26 mouse cellular contexts compared by ENCODE assay signal in genomic region chr7:102242917-102243316, GRCm38 (mm10). TPM values are rescaled to one million over a fixed set of nuclear protein-coding genes. Genes with fewer than 3 reads are reported as not detected.
DNase-seq lines count a peak whose midpoint lies in the region; ATAC-seq and TF ChIP-seq lines count a peak whose summit lies in the region.
"Had no signal": no experiment of that assay in that cellular context is flagged by ENCODE, and none has a peak within 500 bp of the region (broad histone marks: within the 10 kb centered on the region; RNA-seq: fewer than 3 reads in every experiment).

No protein-coding gene starts in this region.

- peaks cover 42% of the 10 kb centered on the region for H3K4me1 ChIP-seq in stomach, embryonic 15.5 days
- H3K4me1 ChIP-seq in stomach, postnatal 0 days (replicated peaks; ENCODE audit: control insufficient read depth, insufficient read depth), result peaks cover 18% of the 10 kb centered on the region
- peaks cover 62% of the 10 kb centered on the region for H3K4me1 ChIP-seq in liver, embryonic 15.5 days (replicated peaks)
- peaks cover 46% of the 10 kb centered on the region for H3K4me1 ChIP-seq in lung, postnatal 0 days (ENCODE audit: insufficient read depth, low read depth, low read length)

- no peak for DNase-seq in gastrocnemius, adult 2 months
- no peak for DNase-seq in gastrocnemius, postnatal 25 days
- no peak for DNase-seq in stomach, postnatal 0 days (ENCODE audit: low spot score)
- DNase-seq in embryo, embryonic 10.5 days (ENCODE audit: low spot score), result no peak
- no peak for DNase-seq in right cerebral cortex, adult 18-20 months
- no peak for DNase-seq in lung, postnatal 0 days (ENCODE audit: low spot score)
- DNase-seq: adrenal gland, adult 8-10 months; cerebellum, adult 11-12 months; cerebellum, adult 9-11 months; gastrocnemius, postnatal 14 days; heart, adult 11 months; heart, postnatal 4 days; kidney, adult 2 months; kidney, postnatal 36 days; layer of hippocampus, postnatal 36 days; right cerebral cortex, postnatal 4 days had no signal

- H3K27me3 ChIP-seq in stomach, embryonic 15.5 days (replicated peaks), result no peaks in the 10 kb centered on the region
- no peaks in the 10 kb centered on the region for H3K27me3 ChIP-seq in stomach, postnatal 0 days (ENCODE audit: control insufficient read depth, insufficient read depth, low read length)
- no peaks in the 10 kb centered on the region for H3K27me3 ChIP-seq in liver, embryonic 15.5 days
- no peaks in the 10 kb centered on the region for H3K27me3 ChIP-seq in lung, postnatal 0 days (replicated peaks; ENCODE audit: insufficient read depth, low read length)
- H3K27me3 ChIP-seq: CH12.LX; forebrain, embryonic 13.5 days; heart, embryonic 12.5 days; limb, embryonic 15.5 days; lung, embryonic 15.5 days; midbrain, embryonic 15.5 days had no signal

- no peak overlapping the region for H3K9ac ChIP-seq in stomach, embryonic 15.5 days
- H3K9ac ChIP-seq in stomach, postnatal 0 days (ENCODE audit: low read length), result no peak overlapping the region
- no peak overlapping the region for H3K9ac ChIP-seq in liver, embryonic 15.5 days
- no peak overlapping the region for H3K9ac ChIP-seq in lung, postnatal 0 days (replicated peaks; ENCODE audit: low read depth)
- H3K9ac ChIP-seq: forebrain, embryonic 13.5 days; heart, embryonic 12.5 days; hindbrain, embryonic 14.5 days; limb, embryonic 15.5 days; lung, embryonic 15.5 days; midbrain, embryonic 15.5 days had no signal

- no peak for ATAC-seq in stomach, embryonic 15.5 days (ENCODE audit: insufficient read depth, low FRiP score, low read depth)
- no peak for ATAC-seq in stomach, postnatal 0 days (ENCODE audit: low FRiP score, low TSS enrichment)
- ATAC-seq in liver, embryonic 15.5 days (ENCODE audit: insufficient read depth), result no peak
- ATAC-seq in lung, postnatal 0 days, result no peak
- ATAC-seq: forebrain, embryonic 13.5 days; midbrain, embryonic 15.5 days had no signal

- H3K27ac ChIP-seq in gastrocnemius, adult 2 months, result peak overlapping the region; percentile 74; the same call in 1 of the 2 replicates
- peak overlapping the region; percentile 22; the same call in 1 of the 2 replicates for H3K27ac ChIP-seq in stomach, embryonic 15.5 days
- no peak overlapping the region for H3K27ac ChIP-seq in stomach, postnatal 0 days (replicated peaks)
- peak overlapping the region; percentile 49 for H3K27ac ChIP-seq in liver, embryonic 15.5 days (replicated peaks)
- H3K27ac ChIP-seq in lung, postnatal 0 days (ENCODE audit: low read length), result no peak overlapping the region
- H3K27ac ChIP-seq: forebrain, embryonic 13.5 days; hindbrain, embryonic 14.5 days; limb, embryonic 10.5 days; limb, embryonic 15.5 days; lung, embryonic 15.5 days; midbrain, embryonic 15.5 days had no signal

- no peaks in the 10 kb centered on the region for H3K9me3 ChIP-seq in stomach, embryonic 15.5 days
- H3K9me3 ChIP-seq in stomach, postnatal 0 days (ENCODE audit: control insufficient read depth, low read length), result no peaks in the 10 kb centered on the region
- H3K9me3 ChIP-seq in liver, embryonic 15.5 days (replicated peaks), result no peaks in the 10 kb centered on the region
- no peaks in the 10 kb centered on the region for H3K9me3 ChIP-seq in lung, postnatal 0 days (ENCODE audit: low read length)
- H3K9me3 ChIP-seq: forebrain, embryonic 13.5 days; heart, embryonic 12.5 days; limb, embryonic 10.5 days; limb, embryonic 15.5 days; lung, embryonic 15.5 days; midbrain, embryonic 15.5 days had no signal

- no peak overlapping the region for H3K4me3 ChIP-seq in gastrocnemius, adult 2 months
- H3K4me3 ChIP-seq in stomach, embryonic 15.5 days (replicated peaks), result no peak overlapping the region
- no peak overlapping the region for H3K4me3 ChIP-seq in stomach, postnatal 0 days (ENCODE audit: low read depth, low read length)
- H3K4me3 ChIP-seq in liver, embryonic 15.5 days (replicated peaks), result no peak overlapping the region
- H3K4me3 ChIP-seq in lung, postnatal 0 days (ENCODE audit: low read depth, low read length), result no peak overlapping the region
- H3K4me3 ChIP-seq: forebrain, embryonic 13.5 days; heart, embryonic 12.5 days; limb, embryonic 10.5 days; limb, embryonic 15.5 days; lung, embryonic 15.5 days; midbrain, embryonic 15.5 days had no signal

- no peak overlapping the region for H3K4me2 ChIP-seq in stomach, embryonic 15.5 days
- no peak overlapping the region for H3K4me2 ChIP-seq in stomach, postnatal 0 days (replicated peaks; ENCODE audit: low read depth)
- peak overlapping the region; percentile 98; the same call in 1 of the 2 replicates for H3K4me2 ChIP-seq in liver, embryonic 15.5 days
- no peak overlapping the region for H3K4me2 ChIP-seq in lung, postnatal 0 days (replicated peaks; ENCODE audit: low read depth, low read length)
- H3K4me2 ChIP-seq: forebrain, embryonic 13.5 days; heart, embryonic 12.5 days; hindbrain, embryonic 14.5 days; limb, embryonic 15.5 days; lung, embryonic 15.5 days; midbrain, embryonic 15.5 days had no signal

- 63% methylated on average over 3 of the region's 3 CpGs for WGBS in stomach, embryonic 15.5 days
- WGBS in stomach, postnatal 0 days, result 58% methylated on average over 3 of the region's 3 CpGs
- WGBS in liver, embryonic 15.5 days (ENCODE audit: insufficient replicate concordance), result 35% methylated on average over 3 of the region's 3 CpGs
- WGBS in lung, postnatal 0 days, result 51% methylated on average over 3 of the region's 3 CpGs

- peaks cover 23% of the 10 kb centered on the region for H3K36me3 ChIP-seq in stomach, embryonic 15.5 days
- H3K36me3 ChIP-seq in stomach, postnatal 0 days (ENCODE audit: control insufficient read depth, insufficient read depth, low read length), result peaks cover 8% of the 10 kb centered on the region; the same call in 1 of the 2 replicates
- H3K36me3 ChIP-seq in liver, embryonic 15.5 days (replicated peaks), result peaks cover 59% of the 10 kb centered on the region
- peaks cover 19% of the 10 kb centered on the region; the same call in 1 of the 2 replicates for H3K36me3 ChIP-seq in lung, postnatal 0 days (ENCODE audit: insufficient read depth, low read length)
- H3K36me3 ChIP-seq: midbrain, embryonic 15.5 days had no signal

- intact Hi-C loops in gastrocnemius, adult 2 months (cut with DNase I), result no loop called here

- TF ChIP-seq EP300 in stomach, postnatal 0 days (optimal IDR thresholded peaks at IDR 0.05), result no peak
- no peak for TF ChIP-seq EP300 in lung, postnatal 0 days (IDR thresholded peaks at IDR 0.05)

- TF ChIP-seq CTCF in gastrocnemius, adult 2 months (IDR thresholded peaks at IDR 0.05), result no peak
- TF ChIP-seq CTCF in stomach, postnatal 0 days (IDR thresholded peaks at IDR 0.05; ENCODE audit: low read depth), result no peak
- TF ChIP-seq CTCF in lung, postnatal 0 days (IDR thresholded peaks at IDR 0.05), result no peak

RNA-seq across cellular contexts. Expression of gene Rhog, which starts 12.9 kb away (rescaled TPM):
- 10 to 100 TPM; 14.7 to 17.0 TPM for total RNA-seq in gastrocnemius, adult 2 months (2021)
- 10 to 100 TPM; 14.6 to 15.5 TPM for total RNA-seq in gastrocnemius, postnatal 25 days (2021)
- polyA plus RNA-seq in stomach, embryonic 15.5 days (2015; fragmentation: Nextera tagmentation; extraction: Ambion mirVana), result 58.4 and 67.7 TPM in 2 replicates
- polyA plus RNA-seq in stomach, postnatal 0 days (2015; fragmentation: Nextera tagmentation; extraction: Ambion mirVana), result 52.1 and 53.1 TPM in 2 replicates
- 57.4 and 62.3 TPM in 2 replicates for polyA plus RNA-seq in liver, embryonic 15.5 days (2015; fragmentation: Nextera tagmentation; extraction: Ambion mirVana)
- 133 and 141 TPM in 2 replicates for polyA plus RNA-seq in lung, postnatal 0 days (2015; fragmentation: Nextera tagmentation; extraction: Ambion mirVana)

RNA-seq across cellular contexts. Expression of gene Stim1, which starts 24.7 kb away (rescaled TPM):
- total RNA-seq in gastrocnemius, adult 2 months (2021), result 100 to 1,000 TPM; 156 to 196 TPM
- 100 to 1,000 TPM; 169 to 171 TPM for total RNA-seq in gastrocnemius, postnatal 25 days (2021)
- polyA plus RNA-seq in stomach, embryonic 15.5 days (2015; fragmentation: Nextera tagmentation; extraction: Ambion mirVana), result 26.5 TPM in 2 replicates
- polyA plus RNA-seq in stomach, postnatal 0 days (2015; fragmentation: Nextera tagmentation; extraction: Ambion mirVana), result 26.4 and 29.5 TPM in 2 replicates
- 14.9 and 16.5 TPM in 2 replicates for polyA plus RNA-seq in liver, embryonic 15.5 days (2015; fragmentation: Nextera tagmentation; extraction: Ambion mirVana)
- 18.6 and 19.1 TPM in 2 replicates for polyA plus RNA-seq in lung, postnatal 0 days (2015; fragmentation: Nextera tagmentation; extraction: Ambion mirVana)

RNA-seq across cellular contexts. Expression of gene Pgap2, which starts 32.9 kb away (rescaled TPM):
- total RNA-seq in gastrocnemius, adult 2 months (2021), result 10 to 100 TPM; 27.2 to 29.4 TPM
- 10 to 100 TPM; 19.5 to 24.9 TPM for total RNA-seq in gastrocnemius, postnatal 25 days (2021)
- 96.3 and 99.2 TPM in 2 replicates for polyA plus RNA-seq in stomach, embryonic 15.5 days (2015; fragmentation: Nextera tagmentation; extraction: Ambion mirVana)
- polyA plus RNA-seq in stomach, postnatal 0 days (2015; fragmentation: Nextera tagmentation; extraction: Ambion mirVana), result 88.2 and 89.6 TPM in 2 replicates
- 22.2 and 23.5 TPM in 2 replicates for polyA plus RNA-seq in liver, embryonic 15.5 days (2015; fragmentation: Nextera tagmentation; extraction: Ambion mirVana)
- polyA plus RNA-seq in lung, postnatal 0 days (2015; fragmentation: Nextera tagmentation; extraction: Ambion mirVana), result 109 and 137 TPM in 2 replicates

RNA-seq across cellular contexts. Expression of gene Nup98, which starts 32.9 kb away (rescaled TPM):
- 10 to 100 TPM; 27.0 to 28.0 TPM for total RNA-seq in gastrocnemius, adult 2 months (2021)
- 10 to 100 TPM; 19.9 to 22.9 TPM for total RNA-seq in gastrocnemius, postnatal 25 days (2021)
- polyA plus RNA-seq in stomach, embryonic 15.5 days (2015; fragmentation: Nextera tagmentation; extraction: Ambion mirVana), result 29.5 and 33.6 TPM in 2 replicates
- 12.1 and 12.3 TPM in 2 replicates for polyA plus RNA-seq in stomach, postnatal 0 days (2015; fragmentation: Nextera tagmentation; extraction: Ambion mirVana)
- polyA plus RNA-seq in liver, embryonic 15.5 days (2015; fragmentation: Nextera tagmentation; extraction: Ambion mirVana), result 13.4 and 13.5 TPM in 2 replicates
- polyA plus RNA-seq in lung, postnatal 0 days (2015; fragmentation: Nextera tagmentation; extraction: Ambion mirVana), result 15.5 and 17.0 TPM in 2 replicates

Comparison
In these comparisons a context has a peak if more than half of its experiments do, and no peak if none do; other contexts are left out.
1. H3K27ac ChIP-seq: peak in gastrocnemius, adult 2 months (single experiment), stomach, embryonic 15.5 days (single experiment) and liver, embryonic 15.5 days (single experiment); none in stomach, postnatal 0 days (single experiment) and lung, postnatal 0 days (single experiment).